Mouse (Mus musculus) lung, postnatal 0 days (tissue): Measurements from ENCODE around the gene Snip1.

Experiments
- CTCF ChIP-seq: IDR thresholded peaks from 2 replicates; pipeline ENCODE4 v1.5.1; 2016; ENCODE audit warnings: antibody characterized with exemption, mild to moderate bottlenecking
- EP300 ChIP-seq: IDR thresholded peaks from 2 replicates; pipeline ENCODE4 v1.6.1; 2016; ENCODE audit warnings: antibody characterized with exemption, mild to moderate bottlenecking, control low read depth

DNA sequence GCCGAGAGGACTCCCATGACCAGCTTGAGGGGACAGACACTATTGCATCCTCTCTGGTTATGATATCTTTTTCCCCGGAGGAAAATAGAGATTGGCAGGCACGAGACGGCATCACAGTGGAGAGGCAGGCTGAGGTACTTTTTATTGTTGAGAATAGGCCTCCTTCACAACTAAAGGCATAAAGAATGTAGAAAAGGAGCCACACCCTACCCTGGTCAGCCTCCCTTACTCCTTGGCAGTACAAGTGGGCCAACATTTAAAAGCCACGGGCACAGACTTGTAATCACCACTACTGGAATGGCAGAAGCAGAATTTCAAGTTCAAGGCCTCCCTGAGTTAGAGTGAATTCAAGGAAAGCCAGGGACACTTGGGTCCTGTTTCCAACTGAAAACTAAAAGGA, 8.4 kb upstream of the Snip1 start:
- no peak for TF ChIP-seq CTCF
- TF ChIP-seq EP300, result no peak
